Mouse (Mus musculus) liver, embryonic 11.5 days (tissue): ENCODE measurements at regions not wholly inside any gene's neighbourhood (a gene's known extent, or its start where the extent isn't known, plus 50 kb on each side); places are given as distances from the start of the nearest gene placed in this dataset.

Experiments
- ATAC-seq: fragments of 200-750 bp; cut with Nextera tagmentation; replicated peaks from 2 replicates; pipeline ENCODE4 v1.8.0; 2017; ENCODE audit warnings: moderate number of reproducible peaks, mild to moderate bottlenecking, moderate TSS enrichment, moderate library complexity; ENCODE audit not compliant: low FRiP score
- DNase-seq: peaks from one replicate; pipeline ENCODE4 v3.0.0-alpha.2; 2017; ENCODE audit warnings: low spot score
- H3K27ac ChIP-seq: fragments of 300-500 bp; sonication (generic); 2 replicates; pipeline ENCODE4 v1.5.1; 2014; ENCODE audit warnings: mild to moderate bottlenecking, low read depth, low read length, control low read depth
- H3K27me3 ChIP-seq: fragments of 300-500 bp; sonication (generic); replicated peaks from 2 replicates; pipeline ENCODE4 v1.6.1; 2014; ENCODE audit warnings: low read length, mixed read lengths; ENCODE audit not compliant: control insufficient read depth, insufficient read depth
- H3K36me3 ChIP-seq: fragments of 300-500 bp; sonication (generic); 2 replicates; pipeline ENCODE4 v1.6.1; 2014; ENCODE audit warnings: mild to moderate bottlenecking, low read length, moderate library complexity, mixed read lengths; ENCODE audit not compliant: control insufficient read depth, insufficient read depth
- H3K4me1 ChIP-seq: fragments of 300-500 bp; sonication (generic); replicated peaks from 2 replicates; pipeline ENCODE4 v1.6.1; 2014; ENCODE audit warnings: low read length, mixed read lengths; ENCODE audit not compliant: control insufficient read depth, insufficient read depth
- H3K4me2 ChIP-seq: fragments of 300-500 bp; sonication (generic); 2 replicates; pipeline ENCODE4 v1.6.1; 2014; ENCODE audit warnings: mild to moderate bottlenecking, control low read depth, moderate library complexity
- H3K4me3 ChIP-seq: fragments of 300-500 bp; sonication (generic); 2 replicates; pipeline ENCODE4 v1.5.1; 2014; ENCODE audit warnings: low read depth, low read length, control low read depth
- H3K9ac ChIP-seq: fragments of 300-500 bp; sonication (generic); 2 replicates; pipeline ENCODE4 v1.6.1; 2014; ENCODE audit warnings: low read depth, low read length, control low read depth
- H3K9me3 ChIP-seq: fragments of 300-500 bp; sonication (generic); 2 replicates; pipeline ENCODE4 v1.6.1; 2016; ENCODE audit warnings: low read length, inconsistent platforms, mixed read lengths; ENCODE audit not compliant: control insufficient read depth
- WGBS: fragments of 180-500 bp; shearing (Covaris S2); extraction: QIAGEN DNeasy Blood & Tissue Kit; methylation state at CpG from one replicate; pipeline ENCODE4 v1.1.7; 2014; 5-methylcytosine and 5-hydroxymethylcytosine counted together

DNA sequence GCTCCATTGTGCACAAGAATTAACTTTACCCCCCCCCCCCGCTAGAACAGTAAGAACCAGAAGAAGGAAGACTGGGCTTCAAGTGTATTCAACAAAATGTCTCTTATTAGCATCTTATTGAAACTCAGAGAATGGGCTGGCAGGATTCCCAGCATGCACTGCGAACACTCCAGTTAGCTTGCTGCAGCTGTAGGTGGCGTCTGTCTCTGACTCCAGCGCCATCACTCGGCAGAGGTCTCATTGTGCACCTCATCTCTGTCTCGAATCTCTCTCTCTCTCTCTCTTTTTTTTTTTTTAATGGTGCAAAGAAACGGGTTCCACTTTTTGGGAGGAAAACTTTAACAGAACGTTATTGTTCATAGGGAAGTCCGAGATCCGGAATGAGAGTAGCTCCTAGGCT, 221.6 kb downstream of the Agtpbp1 start:
- ATAC-seq: no peak
- 73% methylated on average over 10 of the region's 10 CpGs for WGBS
- Histone ChIP-seq H3K9ac (no peak overlapping the region), H3K9me3 (no peaks in the 10 kb centered on the region), H3K4me3 (no peak overlapping the region), H3K27me3 (no peaks in the 10 kb centered on the region), H3K27ac (no peak overlapping the region), H3K4me2 (no peak overlapping the region), H3K36me3 (no peaks in the 10 kb centered on the region), H3K4me1 (no peaks in the 10 kb centered on the region)
- no peak for DNase-seq

DNA sequence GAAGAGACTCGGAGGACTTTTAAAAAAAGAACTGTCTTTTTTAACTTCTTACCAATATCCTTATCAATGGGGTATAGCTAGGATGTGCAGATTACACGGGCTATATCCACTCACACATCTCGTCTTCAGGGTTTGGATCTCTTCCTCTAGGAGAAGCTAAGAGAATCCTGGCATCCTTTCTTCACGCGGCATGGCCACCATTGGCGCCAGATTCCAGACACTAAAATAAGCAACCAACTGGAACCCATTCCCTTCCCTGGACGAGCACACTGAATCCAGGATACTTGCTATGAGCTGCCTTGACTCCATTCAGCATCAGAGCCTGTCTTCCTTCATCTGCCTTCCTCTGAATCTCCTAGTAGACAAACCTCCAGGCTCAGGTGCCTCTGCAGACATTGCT, 223.7 kb downstream of the Agtpbp1 start:
- Histone ChIP-seq H3K27me3 (no peaks in the 10 kb centered on the region), H3K4me2 (no peak overlapping the region), H3K27ac (no peak overlapping the region), H3K4me1 (no peaks in the 10 kb centered on the region), H3K36me3 (no peaks in the 10 kb centered on the region), H3K9me3 (no peaks in the 10 kb centered on the region), H3K4me3 (no peak overlapping the region), H3K9ac (no peak overlapping the region)
- 81% methylated on average over 7 of the region's 7 CpGs for WGBS
- ATAC-seq (no peak), DNase-seq (no peak)

DNA sequence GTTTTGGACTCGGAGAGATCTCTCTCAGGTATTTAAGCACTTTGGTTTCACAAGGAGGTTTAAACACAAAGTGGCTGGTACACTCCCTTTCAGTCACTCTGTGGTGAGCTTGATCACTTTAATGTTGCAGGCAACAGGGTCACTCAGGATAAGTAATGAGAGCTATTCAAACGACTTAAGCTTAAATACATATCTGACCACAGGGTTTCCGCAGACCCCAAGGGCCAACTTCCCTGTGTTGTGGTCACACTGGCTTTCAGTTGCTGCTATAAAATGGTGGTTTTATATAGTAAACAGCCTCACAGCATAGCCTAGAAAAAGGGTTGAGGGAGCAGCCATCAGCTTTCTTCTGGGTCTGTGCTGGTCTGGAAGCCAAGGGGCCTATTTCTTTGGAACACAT, 225.0 kb downstream of the Agtpbp1 start:
- no peak overlapping the region for H3K4me2 ChIP-seq
- H3K27me3 ChIP-seq: no peaks in the 10 kb centered on the region
- H3K9me3 ChIP-seq: no peaks in the 10 kb centered on the region
- no peak overlapping the region for H3K4me3 ChIP-seq
- H3K27ac ChIP-seq: no peak overlapping the region
- 61% methylated on average over 3 of the region's 3 CpGs for WGBS
- ATAC-seq (no peak), DNase-seq (no peak)
- no peaks in the 10 kb centered on the region for H3K36me3 ChIP-seq
- no peaks in the 10 kb centered on the region for H3K4me1 ChIP-seq
- no peak overlapping the region for H3K9ac ChIP-seq

DNA sequence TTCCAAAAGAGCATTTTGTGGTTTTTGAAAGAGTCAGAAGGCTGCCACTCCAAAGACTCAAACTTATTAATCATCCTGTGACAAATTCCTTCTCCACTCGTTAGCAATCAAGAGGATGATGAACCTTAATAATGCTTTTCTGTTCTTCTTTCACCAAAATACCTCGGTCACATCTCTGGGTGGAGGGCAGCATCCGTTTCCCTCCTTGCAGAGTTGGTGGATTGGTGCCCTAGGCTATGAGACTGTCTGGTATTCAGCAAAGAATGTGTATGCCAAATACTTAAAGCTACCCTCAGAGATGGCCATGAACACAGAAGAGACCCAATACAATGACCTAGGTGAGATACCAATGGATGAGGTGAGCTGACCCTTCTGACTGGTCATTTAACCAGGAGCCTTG, 226.6 kb downstream of the Agtpbp1 start:
- H3K4me2 ChIP-seq: no peak overlapping the region
- no peaks in the 10 kb centered on the region for H3K27me3 ChIP-seq
- DNase-seq (no peak), ATAC-seq (no peak)
- H3K9me3 ChIP-seq: no peaks in the 10 kb centered on the region
- no peak overlapping the region for H3K9ac ChIP-seq
- H3K4me1 ChIP-seq: no peaks in the 10 kb centered on the region
- no peaks in the 10 kb centered on the region for H3K36me3 ChIP-seq
- H3K27ac ChIP-seq: no peak overlapping the region
- no peak overlapping the region for H3K4me3 ChIP-seq
- 72% methylated on average over 3 of the region's 3 CpGs for WGBS

DNA sequence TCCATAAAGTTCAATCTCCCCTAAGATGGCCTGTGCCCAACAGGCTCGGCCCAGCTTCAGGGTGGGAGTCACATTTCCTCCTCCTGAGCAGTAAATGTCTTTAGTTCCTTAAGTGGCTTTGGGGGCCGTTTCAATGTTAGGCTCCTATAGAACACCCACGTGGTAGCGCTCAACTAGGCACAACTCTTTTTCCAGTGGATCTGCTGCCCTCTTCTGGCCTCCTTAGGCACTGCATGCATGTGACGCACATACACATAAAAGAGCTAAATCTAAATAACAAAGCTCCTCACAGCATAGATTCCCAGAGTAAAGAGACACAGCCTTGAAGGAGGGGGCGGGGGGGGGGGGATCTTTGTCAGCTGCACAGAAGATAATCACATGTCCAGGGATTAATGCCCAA, 233.6 kb downstream of the Agtpbp1 start:
- H3K27ac ChIP-seq: no peak overlapping the region
- H3K4me1 ChIP-seq: no peaks in the 10 kb centered on the region
- H3K27me3 ChIP-seq: no peaks in the 10 kb centered on the region
- no peak for ATAC-seq
- H3K9me3 ChIP-seq: no peaks in the 10 kb centered on the region
- no peak overlapping the region for H3K4me2 ChIP-seq
- H3K9ac ChIP-seq: no peak overlapping the region
- no peak for DNase-seq
- no peaks in the 10 kb centered on the region for H3K36me3 ChIP-seq
- 58% methylated on average over 6 of the region's 6 CpGs for WGBS
- H3K4me3 ChIP-seq: no peak overlapping the region

DNA sequence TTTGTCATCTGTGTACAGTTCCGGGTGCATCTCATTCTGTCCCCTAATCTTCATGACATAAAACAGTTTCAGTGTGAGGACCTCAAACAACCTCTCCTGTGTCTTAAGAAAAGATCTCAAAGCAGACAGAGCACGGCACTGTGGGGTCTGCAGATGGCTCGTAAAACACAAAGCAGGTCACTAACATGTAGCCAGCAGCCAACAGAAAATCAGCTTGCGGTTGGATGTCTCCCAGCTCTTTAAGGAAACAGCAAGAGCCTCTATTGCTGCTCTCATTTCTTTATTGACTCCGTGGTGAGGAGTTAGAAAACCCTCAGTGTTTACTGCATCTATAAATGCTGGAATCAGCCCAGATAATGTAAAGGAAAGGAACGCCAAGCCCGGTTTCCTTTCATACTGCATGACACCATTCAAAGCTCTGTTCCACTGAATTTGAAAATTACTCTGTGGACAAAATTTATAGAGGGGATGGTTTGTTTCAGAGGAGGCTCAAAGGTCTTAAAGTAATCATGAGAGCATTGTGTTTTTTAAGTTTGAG, 234.3 kb downstream of the Agtpbp1 start:
- no peak for DNase-seq
- WGBS: 72% methylated on average over 7 of the region's 7 CpGs

DNA sequence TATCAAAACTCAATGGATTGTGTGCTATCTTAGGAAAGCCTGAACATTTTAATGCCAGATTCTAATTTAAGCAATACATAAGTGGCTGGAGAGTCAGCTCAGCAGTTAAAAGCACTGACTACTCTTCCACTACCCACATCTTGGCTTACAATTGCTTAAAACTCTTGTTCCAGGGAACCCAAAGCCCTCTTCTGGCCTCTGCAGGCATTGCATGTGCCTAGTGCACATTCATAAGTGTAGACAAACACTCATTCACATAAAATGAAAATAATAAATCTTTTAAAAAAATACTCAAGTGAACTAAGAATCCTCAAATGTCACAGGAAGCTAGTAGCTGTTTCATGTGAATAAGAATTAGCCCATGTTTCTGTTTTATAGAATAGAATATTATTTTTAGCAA, 236.5 kb downstream of the Agtpbp1 start:
- H3K9me3 ChIP-seq: no peaks in the 10 kb centered on the region
- H3K9ac ChIP-seq: no peak overlapping the region
- no peaks in the 10 kb centered on the region for H3K27me3 ChIP-seq
- no peak for ATAC-seq
- no peaks in the 10 kb centered on the region for H3K36me3 ChIP-seq
- H3K4me2 ChIP-seq: no peak overlapping the region
- no peak overlapping the region for H3K4me3 ChIP-seq
- no peaks in the 10 kb centered on the region for H3K4me1 ChIP-seq
- H3K27ac ChIP-seq: no peak overlapping the region
- DNase-seq: no peak

More for the DNA sequence above, 234.3 kb downstream of the Agtpbp1 start:
- Histone ChIP-seq H3K27ac (no peak overlapping the region), H3K9me3 (no peaks in the 10 kb centered on the region), H3K4me1 (no peaks in the 10 kb centered on the region), H3K27me3 (no peaks in the 10 kb centered on the region), H3K9ac (no peak overlapping the region), H3K4me3 (no peak overlapping the region), H3K36me3 (no peaks in the 10 kb centered on the region), H3K4me2 (no peak overlapping the region)
- ATAC-seq: no peak

DNA sequence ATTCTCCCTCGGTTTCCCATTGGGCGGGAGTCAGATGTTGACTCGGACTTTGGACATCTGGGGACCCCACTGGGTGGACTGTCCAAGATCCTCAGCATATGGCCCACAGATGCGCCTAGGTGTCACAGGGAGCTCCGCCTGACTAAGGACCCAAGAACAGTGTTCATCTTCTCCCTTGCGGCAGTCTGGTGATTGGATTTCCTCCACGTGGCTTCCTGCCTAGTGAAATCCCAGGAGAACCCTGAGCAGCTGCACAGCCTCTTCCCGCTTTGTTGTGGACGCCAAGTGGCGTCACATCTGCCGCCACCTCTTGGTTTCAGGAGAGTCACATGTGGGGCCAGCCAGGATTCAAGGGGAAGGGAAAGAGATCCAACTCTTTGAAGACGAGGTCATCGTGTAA, 243.2 kb downstream of the Agtpbp1 start:
- ATAC-seq (no peak), DNase-seq (no peak)
- Histone ChIP-seq H3K36me3 (no peaks in the 10 kb centered on the region), H3K4me2 (no peak overlapping the region), H3K27ac (no peak overlapping the region), H3K4me3 (no peak overlapping the region), H3K4me1 (no peaks in the 10 kb centered on the region), H3K9me3 (no peaks in the 10 kb centered on the region), H3K9ac (no peak overlapping the region), H3K27me3 (no peaks in the 10 kb centered on the region)
- WGBS: 83% methylated on average over 13 of the region's 13 CpGs

DNA sequence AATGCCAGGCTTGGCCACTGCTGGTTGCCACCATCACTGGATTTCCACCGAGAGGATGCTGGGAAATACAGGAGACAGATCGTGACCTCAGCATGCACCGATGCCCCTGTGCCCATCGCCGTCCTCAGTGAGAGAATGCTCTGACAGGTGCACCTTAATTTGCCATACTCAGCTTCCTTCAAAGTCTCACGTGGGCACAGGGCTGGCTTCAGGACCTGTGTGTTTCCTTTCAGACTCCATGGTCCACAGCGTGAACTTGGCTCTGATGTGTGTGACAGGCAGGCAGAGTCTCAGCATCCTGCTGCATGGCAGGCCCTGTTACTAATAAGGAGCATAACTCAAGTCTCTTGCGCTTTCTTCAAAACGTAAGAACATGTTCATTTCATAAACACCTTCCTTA, 246.6 kb downstream of the Agtpbp1 start:
- no peak for ATAC-seq

More for the DNA sequence above, 246.6 kb downstream of the Agtpbp1 start:
- WGBS: 86% methylated on average over 9 of the region's 9 CpGs
- Histone ChIP-seq H3K27me3 (no peaks in the 10 kb centered on the region), H3K4me3 (no peak overlapping the region), H3K27ac (no peak overlapping the region), H3K9ac (no peak overlapping the region), H3K4me2 (no peak overlapping the region), H3K9me3 (no peaks in the 10 kb centered on the region), H3K4me1 (no peaks in the 10 kb centered on the region), H3K36me3 (no peaks in the 10 kb centered on the region)
- no peak for DNase-seq
